Mouse (Mus musculus) midbrain, embryonic 15.5 days (tissue): ENCODE data around the gene Creb5. TPM values are rescaled to one million over a fixed set of nuclear protein-coding genes. Genes with fewer than 3 reads are reported as not detected.

Experiments used
- ATAC-seq: fragments of 200-750 bp; cut with Nextera tagmentation; replicated peaks from 2 replicates; pipeline ENCODE4 v1.8.0; 2017; ENCODE audit warnings: moderate TSS enrichment
- H3K27ac ChIP-seq: fragments of 300-500 bp; sonication (generic); 2 replicates; pipeline ENCODE4 v1.5.1; 2015; ENCODE audit warnings: mild to moderate bottlenecking, inconsistent platforms
- H3K27me3 ChIP-seq: fragments of 300-500 bp; sonication (generic); replicated peaks from 2 replicates; pipeline ENCODE4 v1.6.1; 2015; ENCODE audit warnings: inconsistent platforms
- H3K36me3 ChIP-seq: fragments of 300-500 bp; sonication (generic); replicated peaks from 2 replicates; pipeline ENCODE4 v1.6.1; 2015; ENCODE audit warnings: inconsistent platforms
- H3K4me1 ChIP-seq: fragments of 300-500 bp; sonication (generic); 2 replicates; pipeline ENCODE4 v1.6.1; 2015; ENCODE audit warnings: inconsistent platforms
- H3K4me2 ChIP-seq: fragments of 300-500 bp; sonication (generic); 2 replicates; pipeline ENCODE4 v1.6.1; 2015; ENCODE audit warnings: inconsistent platforms, mild to moderate bottlenecking, moderate library complexity
- H3K4me3 ChIP-seq: fragments of 300-500 bp; sonication (generic); 2 replicates; pipeline ENCODE4 v1.5.1; 2015; ENCODE audit warnings: mild to moderate bottlenecking, inconsistent platforms
- H3K9ac ChIP-seq: fragments of 300-500 bp; sonication (generic); 2 replicates; pipeline ENCODE4 v1.6.1; 2015; ENCODE audit warnings: mild to moderate bottlenecking, inconsistent platforms
- H3K9me3 ChIP-seq: fragments of 300-500 bp; sonication (generic); 2 replicates; pipeline ENCODE4 v1.6.1; 2016; ENCODE audit warnings: inconsistent platforms
- WGBS: fragments of 180-500 bp; shearing (Covaris S2); methylation state at CpG from one replicate; pipeline ENCODE4 v1.1.7; 2015; ENCODE audit warnings: mixed read lengths; 5-methylcytosine and 5-hydroxymethylcytosine counted together
- polyA plus RNA-seq: library from polyadenylated mRNA; unstranded; fragments of >200 nt; fragmentation: Nextera tagmentation; extraction: Ambion mirVana; gene quantifications from 2 replicates; pipeline ENCODE4 v1.2.1, GENCODE M21; 2015

The Creb5 gene
- polyA plus RNA-seq, result 3.4 and 4.2 TPM in 2 replicates

DNA sequence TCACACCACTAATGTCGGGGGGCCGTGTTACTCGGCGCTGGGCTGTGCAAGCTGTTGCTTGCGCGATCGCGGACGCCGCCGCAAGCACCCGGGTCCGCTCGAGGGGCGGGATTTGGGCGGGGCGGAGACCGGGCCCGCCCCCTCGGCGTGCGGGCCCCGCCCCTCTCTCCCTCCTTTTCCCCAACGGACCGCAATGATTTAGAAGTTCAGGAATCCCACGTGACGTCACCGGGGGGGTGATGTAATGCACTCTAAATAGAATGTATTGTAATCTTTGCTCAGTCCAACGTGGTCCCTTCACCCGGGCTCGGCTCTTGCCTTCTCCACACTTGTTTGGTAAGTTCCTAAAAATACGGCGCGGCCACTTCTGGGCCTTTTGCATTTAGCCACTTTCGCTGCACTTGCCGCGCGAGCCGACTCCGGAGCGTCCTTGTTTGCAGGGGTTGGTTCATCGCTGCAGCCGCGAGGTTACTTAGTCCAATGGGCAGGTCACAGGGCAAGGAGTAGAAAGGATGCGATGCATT, at the start of gene Creb5:
Gene Creb5, plus strand, starts transcription at position 233 of the 524 bp plus-strand sequence.
- H3K4me2 ChIP-seq, result peak within 1 kb of the TSS; percentile 96
- H3K27ac ChIP-seq, result no peak within 1 kb of the TSS
- peak within 1 kb of the TSS; percentile 18; the same call in 1 of the 2 replicates for H3K9ac ChIP-seq
- peaks cover 29% of the 10 kb centered on the region for H3K4me1 ChIP-seq
- under 1% methylated on average over 45 of the region's 45 CpGs for WGBS
- H3K36me3 ChIP-seq, result no peaks in the 10 kb centered on the region
- H3K4me3 ChIP-seq, result peak within 1 kb of the TSS; percentile 46
- peak; percentile 79 for ATAC-seq
- H3K9me3 ChIP-seq, result no peaks in the 10 kb centered on the region
- peaks cover 73% of the 10 kb centered on the region for H3K27me3 ChIP-seq

- Histone ChIP-seq H3K36me3 (no peaks in the 10 kb centered on the region), H3K9ac (no peak overlapping the region), H3K27me3 (no peaks in the 10 kb centered on the region), H3K4me3 (no peak overlapping the region), H3K9me3 (no peaks in the 10 kb centered on the region), H3K27ac (no peak overlapping the region), H3K4me1 (no peaks in the 10 kb centered on the region), H3K4me2 (no peak overlapping the region)
- WGBS, result 94% methylated on average over 3 of the region's 3 CpGs
- no peak for ATAC-seq
Measured at GRCm38 (mm10) chr6:53259841-53260240, 27.2 kb upstream of the Creb5 start.

DNA sequence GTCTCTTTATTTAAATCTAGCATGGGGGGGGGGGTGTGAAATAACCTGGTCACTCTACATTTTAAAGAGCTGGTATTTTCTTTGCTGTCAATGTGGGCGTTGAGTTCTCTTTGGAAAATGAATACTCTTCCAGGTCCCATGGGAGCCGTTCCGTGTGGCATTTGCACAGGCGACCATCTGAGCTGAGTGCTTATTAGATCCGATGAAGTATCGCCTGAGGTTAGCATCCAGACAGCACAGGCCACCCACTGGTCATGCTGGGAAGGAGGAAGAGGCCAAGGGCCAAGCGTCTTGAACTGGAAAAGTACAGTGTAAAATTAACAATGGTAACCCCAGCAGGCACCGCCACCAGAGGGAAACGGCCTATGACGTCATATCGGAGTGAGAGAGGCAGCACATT, 24.7 kb upstream of the Creb5 start:
- no peak for ATAC-seq
- H3K4me2 ChIP-seq, result no peak overlapping the region
- WGBS, result 64% methylated on average over 11 of the region's 11 CpGs

DNA sequence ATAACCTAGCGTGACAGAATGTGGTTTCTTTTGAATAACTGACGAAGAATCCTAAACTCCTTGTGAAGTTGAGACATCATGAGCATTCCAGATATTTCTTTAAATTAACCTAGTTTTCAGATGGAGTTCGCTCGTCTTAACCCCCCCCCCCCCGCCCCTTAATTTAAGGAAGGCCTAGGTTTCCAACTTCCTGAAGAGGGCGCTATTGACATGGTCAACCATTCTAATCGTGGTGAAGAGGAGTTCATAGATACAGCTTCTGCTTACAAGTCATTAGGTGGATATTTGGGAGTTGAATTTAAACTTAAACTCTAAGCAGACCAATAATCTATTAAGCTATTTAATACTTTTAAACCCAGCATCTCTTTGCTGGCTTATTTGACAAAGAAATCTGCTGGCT, 20.0 kb upstream of the Creb5 start:
- no peaks in the 10 kb centered on the region for H3K27me3 ChIP-seq
- no peak for ATAC-seq
- peaks cover 8% of the 10 kb centered on the region for H3K4me1 ChIP-seq
- no peaks in the 10 kb centered on the region for H3K36me3 ChIP-seq
- H3K4me2 ChIP-seq, result no peak overlapping the region
- H3K9me3 ChIP-seq, result no peaks in the 10 kb centered on the region
- no peak overlapping the region for H3K27ac ChIP-seq
- no peak overlapping the region for H3K4me3 ChIP-seq
- H3K9ac ChIP-seq, result no peak overlapping the region
- WGBS, result 33% methylated on average over 7 of the region's 7 CpGs

More for the DNA sequence above, 24.7 kb upstream of the Creb5 start:
- no peak overlapping the region for H3K9ac ChIP-seq
- no peaks in the 10 kb centered on the region for H3K9me3 ChIP-seq
- H3K27me3 ChIP-seq, result no peaks in the 10 kb centered on the region
- H3K4me1 ChIP-seq, result no peaks in the 10 kb centered on the region
- H3K36me3 ChIP-seq, result no peaks in the 10 kb centered on the region
- H3K4me3 ChIP-seq, result no peak overlapping the region
- no peak overlapping the region for H3K27ac ChIP-seq

DNA sequence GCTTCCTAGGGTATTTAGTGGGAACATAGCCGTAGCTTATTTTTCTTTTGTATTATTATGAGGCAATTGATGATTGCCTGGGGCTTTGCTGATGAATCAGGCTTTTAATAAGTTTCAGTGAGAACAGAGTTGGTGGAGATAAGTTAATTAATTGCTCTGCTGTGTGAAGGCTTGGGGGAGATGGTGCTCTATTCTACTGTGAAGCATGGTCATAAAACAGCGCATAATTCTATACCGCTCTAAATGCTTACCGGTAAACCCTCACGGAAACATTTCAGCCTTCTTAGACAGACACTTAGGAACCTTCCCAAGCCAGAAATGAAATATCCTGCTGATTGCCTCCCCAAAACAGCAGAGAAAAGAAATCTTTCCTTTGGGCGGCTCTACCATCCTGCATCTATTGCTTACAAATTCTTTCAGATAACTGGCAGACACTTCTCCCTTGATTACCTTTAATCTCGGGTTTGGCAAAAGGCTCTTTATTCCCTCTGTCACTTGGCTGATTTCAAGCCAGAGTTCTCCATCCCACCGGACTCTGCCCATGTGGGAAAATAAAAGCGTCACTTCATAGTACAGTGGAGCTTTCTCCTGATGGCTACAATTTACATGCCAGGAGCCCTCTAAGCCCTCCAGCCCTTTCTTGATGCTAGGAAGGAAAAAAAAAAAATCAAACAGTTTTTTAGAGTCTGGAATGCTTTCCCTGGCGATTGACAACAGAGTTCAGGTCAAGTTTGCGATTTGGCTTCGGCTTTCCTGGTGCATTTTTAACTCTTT, 19.2 kb upstream of the Creb5 start:
- no peak for ATAC-seq
- Histone ChIP-seq H3K4me1 (peaks cover 8% of the 10 kb centered on the region), H3K4me2 (peak overlapping the region; percentile 23), H3K4me3 (no peak overlapping the region), H3K27me3 (no peaks in the 10 kb centered on the region), H3K36me3 (no peaks in the 10 kb centered on the region), H3K27ac (no peak overlapping the region), H3K9me3 (no peaks in the 10 kb centered on the region), H3K9ac (no peak overlapping the region)
- 27% methylated on average over 12 of the region's 12 CpGs for WGBS

DNA sequence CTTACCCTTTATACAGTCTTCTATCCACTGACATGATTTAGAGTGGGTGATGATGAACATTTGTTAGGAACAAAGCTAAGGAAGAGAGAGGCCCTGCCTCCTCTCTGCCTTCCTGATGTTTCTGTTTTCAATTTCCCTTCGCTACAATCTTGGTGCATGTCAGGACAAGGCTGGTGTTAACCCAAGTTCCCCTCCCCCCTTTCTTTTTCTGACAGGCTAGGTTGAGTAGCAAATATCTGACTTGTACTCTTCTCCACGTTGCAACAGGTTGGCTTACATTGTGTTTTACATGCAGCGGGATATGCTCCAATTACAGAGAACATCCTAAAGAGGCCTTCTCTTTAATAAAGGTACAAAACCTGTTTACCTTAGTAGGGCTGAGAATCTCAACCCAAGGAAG, 15.9 kb upstream of the Creb5 start:
- WGBS, result 70% methylated on average over 3 of the region's 3 CpGs
- Histone ChIP-seq H3K4me3 (no peak overlapping the region), H3K36me3 (no peaks in the 10 kb centered on the region), H3K4me1 (peaks cover 8% of the 10 kb centered on the region), H3K9me3 (no peaks in the 10 kb centered on the region), H3K27me3 (no peaks in the 10 kb centered on the region), H3K27ac (no peak overlapping the region), H3K9ac (no peak overlapping the region), H3K4me2 (no peak overlapping the region)
- ATAC-seq, result no peak

GRCm38 (mm10) chr6:53271636-53272035, 15.4 kb upstream of the Creb5 start:
- H3K27me3 ChIP-seq, result no peaks in the 10 kb centered on the region
- no peaks in the 10 kb centered on the region for H3K36me3 ChIP-seq
- no peak for ATAC-seq
- no peak overlapping the region for H3K4me2 ChIP-seq
- H3K9ac ChIP-seq, result no peak overlapping the region
- no peaks in the 10 kb centered on the region for H3K9me3 ChIP-seq
- no peak overlapping the region for H3K27ac ChIP-seq
- H3K4me3 ChIP-seq, result no peak overlapping the region
- peaks cover 8% of the 10 kb centered on the region for H3K4me1 ChIP-seq
- 50% methylated on average over 4 of the region's 4 CpGs for WGBS

- no peaks in the 10 kb centered on the region for H3K36me3 ChIP-seq
- peak overlapping the region; percentile 96 for H3K4me2 ChIP-seq
- ATAC-seq, result peak; percentile 34; the same call in 1 of the 2 replicates
- H3K27ac ChIP-seq, result no peak overlapping the region
- H3K4me3 ChIP-seq, result peak overlapping the region; percentile 46
- no peaks in the 10 kb centered on the region for H3K9me3 ChIP-seq
- peaks cover 71% of the 10 kb centered on the region for H3K27me3 ChIP-seq
- peaks cover 29% of the 10 kb centered on the region for H3K4me1 ChIP-seq
- WGBS, result 2% methylated on average over 20 of the region's 20 CpGs
- H3K9ac ChIP-seq, result no peak overlapping the region; the same call in 1 of the 2 replicates
Measured at GRCm38 (mm10) chr6:53286389-53287037, 557 bp upstream of the Creb5 start.

- under 1% methylated on average over 63 of the region's 63 CpGs for WGBS
- Histone ChIP-seq H3K9me3 (no peaks in the 10 kb centered on the region), H3K4me2 (peak overlapping the region; percentile 96), H3K36me3 (no peaks in the 10 kb centered on the region), H3K27me3 (peaks cover 73% of the 10 kb centered on the region), H3K9ac (peak overlapping the region; percentile 18; the same call in 1 of the 2 replicates), H3K4me1 (peaks cover 29% of the 10 kb centered on the region), H3K27ac (no peak overlapping the region), H3K4me3 (peak overlapping the region; percentile 46)
- peak; percentile 72 for ATAC-seq
Measured at GRCm38 (mm10) chr6:53287562-53288381, 702 bp downstream of the Creb5 start.

DNA sequence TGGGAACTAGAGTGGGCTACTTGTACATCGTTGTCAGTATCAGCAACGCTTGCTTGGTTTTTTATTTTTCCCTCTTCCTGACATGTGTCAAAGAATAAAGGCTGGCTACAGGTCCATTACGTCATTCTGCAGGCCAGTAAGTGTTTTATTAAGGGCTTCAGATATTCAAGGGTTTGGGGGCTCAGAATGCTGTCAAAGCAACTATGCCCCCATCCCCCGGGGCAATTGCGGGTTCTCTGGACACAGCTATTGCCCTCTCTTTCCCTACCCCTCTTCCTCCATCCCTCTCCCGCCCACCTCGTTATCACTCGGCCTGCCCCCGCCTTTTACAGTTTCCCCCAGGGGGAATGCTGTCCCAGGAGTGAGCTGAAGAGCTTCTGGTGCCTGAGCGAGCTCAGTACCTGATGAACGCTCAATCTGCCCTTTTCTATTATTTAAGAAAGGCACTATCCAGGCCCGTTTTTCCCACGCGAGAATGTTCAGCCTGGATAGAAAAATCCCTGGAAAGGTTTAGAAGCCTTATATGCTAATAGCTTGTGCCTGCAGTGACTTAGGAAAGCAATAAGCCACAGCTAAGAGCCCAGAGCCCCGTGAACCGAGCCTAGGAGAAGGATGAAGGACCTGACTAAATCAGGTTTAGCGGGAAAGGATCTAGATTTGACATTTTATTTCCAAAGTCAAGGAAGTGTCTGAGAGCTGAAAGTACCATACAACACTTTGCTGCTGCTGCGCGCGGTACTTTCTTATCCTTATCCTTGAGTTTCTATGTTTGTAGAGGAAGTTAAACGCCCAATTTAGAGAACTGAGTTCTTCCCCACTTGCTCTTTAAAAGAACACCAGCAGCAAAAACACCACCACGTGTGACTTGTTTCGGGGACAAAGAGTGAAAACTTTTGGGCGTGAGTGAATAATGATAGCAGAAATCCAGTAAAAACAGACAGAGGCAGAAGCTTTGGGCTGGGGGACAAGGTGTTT, 1.8 kb downstream of the Creb5 start:
- H3K9ac ChIP-seq, result no peak overlapping the region
- WGBS, result 3% methylated on average over 24 of the region's 24 CpGs
- H3K27me3 ChIP-seq, result peaks cover 72% of the 10 kb centered on the region
- H3K27ac ChIP-seq, result no peak overlapping the region
- no peaks in the 10 kb centered on the region for H3K36me3 ChIP-seq
- no peaks in the 10 kb centered on the region for H3K9me3 ChIP-seq
- peak overlapping the region; percentile 96 for H3K4me2 ChIP-seq
- H3K4me1 ChIP-seq, result peaks cover 29% of the 10 kb centered on the region
- H3K4me3 ChIP-seq, result peak overlapping the region; percentile 46
- ATAC-seq, result no peak

DNA sequence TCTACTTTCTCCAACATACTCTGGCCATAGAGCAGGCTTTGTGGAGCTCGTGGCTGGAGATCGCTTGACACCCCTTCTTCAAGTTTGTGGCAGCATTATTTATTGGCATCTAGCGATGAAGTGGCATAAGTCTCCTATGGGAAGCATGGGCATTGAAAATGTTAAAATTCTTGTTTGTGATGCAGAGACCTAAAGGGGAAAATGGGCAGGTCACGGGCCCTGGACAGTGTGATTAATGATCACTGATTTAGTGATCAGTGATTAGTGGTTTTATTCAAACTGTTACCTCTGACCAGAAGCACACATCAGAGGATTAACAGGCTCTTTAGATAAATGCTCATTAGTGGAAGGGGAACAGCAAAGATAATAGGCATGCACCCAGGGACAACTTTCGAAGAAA, 2.6 kb downstream of the Creb5 start:
- peaks cover 29% of the 10 kb centered on the region for H3K4me1 ChIP-seq
- 16% methylated on average over 5 of the region's 5 CpGs for WGBS
- no peak for ATAC-seq
- peaks cover 64% of the 10 kb centered on the region for H3K27me3 ChIP-seq
- H3K27ac ChIP-seq, result no peak overlapping the region
- H3K4me2 ChIP-seq, result no peak overlapping the region
- H3K4me3 ChIP-seq, result no peak overlapping the region
- no peaks in the 10 kb centered on the region for H3K9me3 ChIP-seq
- no peaks in the 10 kb centered on the region for H3K36me3 ChIP-seq
- H3K9ac ChIP-seq, result no peak overlapping the region
